Mouse (Mus musculus): ENCODE measurements around the gene Zfp652.

- TF ChIP-seq POLR2A (IDR thresholded peaks at IDR 0.05; ENCODE audit: control insufficient read depth, extremely low read depth, insufficient read depth, low read length, poor library complexity) = no peak
- TF ChIP-seq CTCF (IDR thresholded peaks at IDR 0.05; ENCODE audit: borderline replicate concordance, control insufficient read depth, extremely low read depth, insufficient read depth, low read length, poor library complexity) = no peak
These were observed 2.9 kb upstream of the Zfp652 start for GRCm38 (mm10) chr11:95709534-95710040.

Measured in thymus, adult 2 months (tissue).